Mouse (Mus musculus): ENCODE measurements around the gene Platr17. TPM values are rescaled to one million over a fixed set of nuclear protein-coding genes. Genes with fewer than 3 reads are reported as not detected.

The Platr17 gene
- polyA plus RNA-seq, 1 experiment from 2014 or later, result 0.59 TPM

DNA sequence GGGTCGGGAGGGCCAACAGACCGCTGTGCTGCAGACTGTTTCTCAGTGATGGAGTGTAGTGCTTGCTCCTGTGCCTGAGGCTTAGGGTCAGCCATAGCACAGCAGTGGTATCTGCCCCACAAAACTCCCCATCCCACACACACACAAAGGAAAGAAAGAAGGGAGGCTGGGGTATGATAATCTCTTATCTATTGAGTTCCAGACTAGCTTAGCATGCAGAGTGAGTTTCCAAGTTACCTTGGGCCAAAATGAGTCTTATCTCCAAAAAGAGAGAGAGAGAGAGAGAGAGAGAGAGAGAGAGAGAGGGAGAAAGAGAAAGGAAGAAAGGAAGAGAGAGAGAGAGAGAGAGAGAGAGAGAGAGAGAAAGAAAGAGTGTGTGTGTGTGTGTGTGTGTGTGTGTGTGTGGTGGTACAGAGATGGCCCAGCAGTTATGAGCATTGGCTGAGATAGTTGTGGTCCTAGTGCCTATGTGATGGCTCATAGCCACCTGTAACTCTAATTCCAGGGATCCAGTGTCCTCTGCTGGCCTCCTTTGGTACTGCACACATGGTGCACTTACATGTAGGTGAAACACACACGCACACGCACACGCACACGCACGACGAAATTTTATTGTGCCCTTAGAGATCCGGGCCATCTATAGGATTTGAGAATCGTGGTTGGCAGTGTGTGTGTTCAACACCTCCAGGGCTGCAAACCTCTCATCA is 19.8 kb downstream of the Platr17 start:
- H3K4me1 ChIP-seq (replicated peaks; ENCODE audit: control insufficient read depth, insufficient read depth, low read length), result peaks cover 19% of the 10 kb centered on the region; the same call in 1 of the 2 replicates
- no peaks in the 10 kb centered on the region for H3K9me3 ChIP-seq (ENCODE audit: control insufficient read depth, low read length)
- no peak overlapping the region for H3K4me2 ChIP-seq (replicated peaks)
- DNase-seq (ENCODE audit: low spot score) (no peak), ATAC-seq (ENCODE audit: low FRiP score) (no peak)
- H3K36me3 ChIP-seq (replicated peaks; ENCODE audit: control insufficient read depth, insufficient read depth), result peaks cover 13% of the 10 kb centered on the region
- H3K4me3 ChIP-seq (replicated peaks; ENCODE audit: low read length), result no peak overlapping the region
- 79% methylated on average over 10 of the region's 10 CpGs for WGBS
- H3K27me3 ChIP-seq (ENCODE audit: control insufficient read depth, insufficient read depth, low read length), result no peaks in the 10 kb centered on the region
- H3K9ac ChIP-seq, result no peak overlapping the region
- no peak overlapping the region for H3K27ac ChIP-seq

DNA sequence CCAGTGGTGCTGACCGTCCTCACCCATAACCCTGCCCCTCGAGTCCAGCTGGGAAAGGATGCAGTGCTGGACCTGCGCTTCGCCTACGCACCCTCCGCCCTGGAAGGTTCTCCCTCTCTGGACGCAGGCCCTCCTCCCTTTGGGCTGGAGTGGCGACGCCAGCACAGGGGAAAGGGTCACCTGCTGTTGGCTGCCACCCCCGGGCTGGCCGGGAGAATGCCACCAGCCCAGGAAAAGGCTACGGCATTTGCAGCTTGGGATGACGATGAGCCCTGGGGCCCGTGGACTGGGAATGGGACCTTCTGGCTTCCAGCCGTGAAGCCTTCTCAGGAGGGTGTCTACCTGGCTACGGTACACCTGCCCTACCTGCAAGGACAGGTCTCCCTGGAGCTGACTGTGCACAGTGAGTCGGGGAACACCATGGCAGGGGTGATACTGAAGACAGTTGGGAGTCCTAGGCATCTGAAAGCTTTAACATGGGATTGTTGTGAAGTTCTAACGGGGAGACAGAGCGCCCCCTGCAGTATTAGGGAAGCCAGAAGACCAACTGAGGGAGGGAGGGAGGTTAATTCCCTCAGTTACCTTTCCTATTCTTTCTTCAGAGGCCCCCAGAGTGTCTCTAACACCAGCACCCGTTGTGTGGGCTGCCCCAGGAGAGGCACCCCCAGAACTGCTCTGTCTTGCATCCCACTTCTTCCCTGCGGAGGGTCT is 20.6 kb downstream of the Platr17 start:
- no peak overlapping the region for H3K4me2 ChIP-seq (replicated peaks)
- H3K9me3 ChIP-seq (ENCODE audit: control insufficient read depth, low read length), result no peaks in the 10 kb centered on the region
- peaks cover 13% of the 10 kb centered on the region for H3K36me3 ChIP-seq (replicated peaks; ENCODE audit: control insufficient read depth, insufficient read depth)
- 80% methylated on average over 21 of the region's 21 CpGs for WGBS
- H3K27ac ChIP-seq, result no peak overlapping the region
- ATAC-seq (ENCODE audit: low FRiP score), result no peak
- H3K27me3 ChIP-seq (ENCODE audit: control insufficient read depth, insufficient read depth, low read length), result no peaks in the 10 kb centered on the region
- H3K4me1 ChIP-seq (replicated peaks; ENCODE audit: control insufficient read depth, insufficient read depth, low read length), result peaks cover 12% of the 10 kb centered on the region
- DNase-seq (ENCODE audit: low spot score), result no peak
- H3K9ac ChIP-seq, result no peak overlapping the region
- H3K4me3 ChIP-seq (replicated peaks; ENCODE audit: low read length), result no peak overlapping the region

DNA sequence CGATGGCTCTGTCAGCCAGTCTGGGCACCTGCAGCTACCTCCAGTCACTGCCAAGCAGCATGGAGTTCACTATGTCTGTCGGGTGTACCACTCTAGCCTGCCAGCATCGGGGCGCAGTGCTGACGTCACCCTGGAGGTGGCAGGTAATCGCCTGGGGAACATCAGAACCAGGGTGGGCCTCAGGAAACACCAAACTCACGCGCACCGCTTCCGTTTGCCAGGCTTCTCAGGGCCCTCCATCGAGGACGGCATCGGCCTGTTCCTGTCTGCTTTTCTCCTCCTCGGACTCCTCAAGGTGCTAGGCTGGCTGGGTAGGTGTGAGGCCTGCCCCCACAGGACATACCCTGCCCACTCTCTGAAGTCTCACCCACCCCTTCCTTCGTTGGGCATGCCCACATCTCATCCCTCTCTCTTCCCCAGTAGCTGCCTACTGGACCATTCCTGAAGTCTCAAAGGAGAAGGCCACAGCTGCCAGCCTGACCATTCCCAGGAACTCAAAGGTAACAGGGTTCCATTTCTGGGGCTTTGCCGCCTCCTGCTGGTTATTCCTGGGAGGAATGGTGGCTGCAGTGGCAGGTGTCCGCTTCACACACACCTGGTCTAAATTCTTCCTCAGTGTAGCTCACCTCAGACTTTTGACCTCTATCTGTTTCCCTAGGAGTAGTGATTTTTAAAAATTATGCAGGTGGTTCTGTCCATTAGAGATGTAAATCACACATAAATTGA is 21.4 kb downstream of the Platr17 start:
- DNase-seq (ENCODE audit: low spot score), result no peak
- ATAC-seq (ENCODE audit: low FRiP score), result no peak
- Histone ChIP-seq H3K4me3 (replicated peaks; ENCODE audit: low read length) (no peak overlapping the region), H3K4me2 (replicated peaks) (no peak overlapping the region), H3K36me3 (replicated peaks; ENCODE audit: control insufficient read depth, insufficient read depth) (peaks cover 13% of the 10 kb centered on the region), H3K27me3 (ENCODE audit: control insufficient read depth, insufficient read depth, low read length) (no peaks in the 10 kb centered on the region), H3K27ac (no peak overlapping the region), H3K9me3 (ENCODE audit: control insufficient read depth, low read length) (no peaks in the 10 kb centered on the region), H3K4me1 (replicated peaks; ENCODE audit: control insufficient read depth, insufficient read depth, low read length) (peaks cover 18% of the 10 kb centered on the region), H3K9ac (no peak overlapping the region)
- 73% methylated on average over 17 of the region's 17 CpGs for WGBS

DNA sequence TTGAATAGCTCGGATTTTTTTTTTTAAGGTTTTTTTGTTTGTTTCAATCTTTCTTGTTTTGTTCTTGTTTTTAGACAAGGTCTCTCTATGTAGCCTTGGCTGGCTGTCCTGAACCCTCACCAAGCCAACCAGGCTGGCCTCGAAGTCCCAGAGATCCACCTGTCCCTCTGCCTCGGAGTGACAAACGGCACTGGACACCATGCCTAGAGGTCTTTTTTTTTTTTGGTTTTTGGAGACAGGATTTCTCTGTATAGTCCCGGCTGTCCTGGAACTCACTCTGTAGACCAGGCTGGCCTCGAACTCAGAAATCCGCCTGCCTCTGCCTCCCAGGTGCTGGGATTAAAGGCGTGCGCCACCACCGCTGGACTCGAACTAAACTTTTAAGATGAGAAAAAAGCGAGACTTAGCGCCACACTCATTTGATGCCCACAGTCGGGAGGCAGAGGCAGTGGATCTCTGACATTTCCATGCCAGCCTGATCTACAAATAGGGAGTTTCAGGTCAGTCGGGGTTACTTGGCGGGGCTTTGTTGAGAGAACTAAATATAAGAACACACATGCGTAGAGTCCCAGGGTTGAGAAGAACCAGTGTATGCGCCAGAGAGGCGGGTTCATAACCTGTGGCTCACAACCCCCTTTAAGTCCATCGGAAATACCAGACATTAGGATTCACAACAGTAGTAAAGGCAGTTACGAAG is 23.5 kb downstream of the Platr17 start:
- H3K4me2 ChIP-seq (replicated peaks), result peak overlapping the region; percentile 98
- H3K27me3 ChIP-seq (ENCODE audit: control insufficient read depth, insufficient read depth, low read length), result no peaks in the 10 kb centered on the region
- H3K9ac ChIP-seq, result peak overlapping the region; percentile 88
- 67% methylated on average over 21 of the region's 21 CpGs for WGBS
- peaks cover 20% of the 10 kb centered on the region for H3K4me1 ChIP-seq (replicated peaks; ENCODE audit: control insufficient read depth, insufficient read depth, low read length)
- H3K9me3 ChIP-seq (ENCODE audit: control insufficient read depth, low read length), result no peaks in the 10 kb centered on the region
- H3K27ac ChIP-seq, result no peak overlapping the region
- H3K36me3 ChIP-seq (replicated peaks; ENCODE audit: control insufficient read depth, insufficient read depth), result peaks cover 23% of the 10 kb centered on the region
- DNase-seq (ENCODE audit: low spot score) (no peak), ATAC-seq (ENCODE audit: low FRiP score) (no peak)
- peak overlapping the region; percentile 73 for H3K4me3 ChIP-seq (replicated peaks; ENCODE audit: low read length)

DNA sequence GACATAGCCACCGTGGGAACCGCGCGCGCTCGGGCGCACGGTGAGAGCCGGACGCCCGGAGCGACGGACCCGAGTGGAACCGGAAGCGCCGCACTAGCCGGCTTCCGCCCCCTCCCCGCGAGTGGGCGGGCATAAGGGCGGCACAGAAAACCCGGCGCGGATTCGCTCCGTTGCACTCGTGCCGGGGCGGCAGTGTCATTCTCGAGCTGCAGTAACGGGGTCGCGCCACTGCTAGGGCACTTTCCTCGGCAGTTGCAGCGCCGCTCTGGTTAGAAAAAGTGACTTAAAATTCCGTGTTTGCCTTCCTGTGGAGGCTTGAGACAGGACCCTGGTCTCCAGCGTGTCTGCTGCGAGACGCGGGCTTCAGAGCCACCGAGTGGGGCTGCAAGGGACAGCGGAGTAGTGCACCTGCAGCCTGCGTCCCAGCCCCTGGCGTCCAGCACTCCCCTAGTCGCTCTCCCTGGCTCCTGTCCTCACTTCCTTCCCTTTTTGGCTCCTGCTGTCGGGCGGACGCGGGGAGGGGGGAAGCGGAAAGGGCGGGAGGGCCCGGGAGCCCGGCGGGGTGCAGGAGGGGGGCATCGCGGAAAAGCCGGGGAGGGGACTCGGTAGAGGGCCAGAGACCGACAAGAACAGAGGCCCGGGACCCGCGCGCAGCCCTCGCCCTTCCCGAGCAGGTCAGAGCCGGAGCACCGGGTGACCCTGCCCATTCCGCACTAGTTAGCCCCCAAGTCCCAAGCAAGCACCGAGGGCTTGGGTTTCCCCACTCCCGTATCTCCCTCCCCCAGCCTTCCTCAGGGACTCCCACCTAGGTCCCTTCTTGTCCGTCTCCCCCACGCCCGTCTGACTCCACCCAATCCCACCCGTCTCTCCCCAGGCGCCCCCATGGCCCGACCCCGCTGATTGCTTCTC is 24.7 kb downstream of the Platr17 start, which contains the start of gene Rgl2:
Gene Rgl2 (plus strand): TSS at position 173 of the 909 bp plus-strand sequence.
- H3K4me2 ChIP-seq (replicated peaks), result peak within 1 kb of the TSS; percentile 98
- WGBS, result under 1% methylated on average over 70 of the region's 80 CpGs
- peak; percentile 96 for DNase-seq (ENCODE audit: low spot score)
- H3K9me3 ChIP-seq (ENCODE audit: control insufficient read depth, low read length), result no peaks in the 10 kb centered on the region
- no peaks in the 10 kb centered on the region for H3K27me3 ChIP-seq (ENCODE audit: control insufficient read depth, insufficient read depth, low read length)
- H3K9ac ChIP-seq, result peak within 1 kb of the TSS; percentile 88
- peaks cover 20% of the 10 kb centered on the region for H3K4me1 ChIP-seq (replicated peaks; ENCODE audit: control insufficient read depth, insufficient read depth, low read length)
- peak within 1 kb of the TSS; percentile 73 for H3K4me3 ChIP-seq (replicated peaks; ENCODE audit: low read length)
- peaks cover 33% of the 10 kb centered on the region for H3K36me3 ChIP-seq (replicated peaks; ENCODE audit: control insufficient read depth, insufficient read depth)
- ATAC-seq (ENCODE audit: low FRiP score), result peak; percentile 87
- peak within 1 kb of the TSS; percentile 97 for H3K27ac ChIP-seq

DNA sequence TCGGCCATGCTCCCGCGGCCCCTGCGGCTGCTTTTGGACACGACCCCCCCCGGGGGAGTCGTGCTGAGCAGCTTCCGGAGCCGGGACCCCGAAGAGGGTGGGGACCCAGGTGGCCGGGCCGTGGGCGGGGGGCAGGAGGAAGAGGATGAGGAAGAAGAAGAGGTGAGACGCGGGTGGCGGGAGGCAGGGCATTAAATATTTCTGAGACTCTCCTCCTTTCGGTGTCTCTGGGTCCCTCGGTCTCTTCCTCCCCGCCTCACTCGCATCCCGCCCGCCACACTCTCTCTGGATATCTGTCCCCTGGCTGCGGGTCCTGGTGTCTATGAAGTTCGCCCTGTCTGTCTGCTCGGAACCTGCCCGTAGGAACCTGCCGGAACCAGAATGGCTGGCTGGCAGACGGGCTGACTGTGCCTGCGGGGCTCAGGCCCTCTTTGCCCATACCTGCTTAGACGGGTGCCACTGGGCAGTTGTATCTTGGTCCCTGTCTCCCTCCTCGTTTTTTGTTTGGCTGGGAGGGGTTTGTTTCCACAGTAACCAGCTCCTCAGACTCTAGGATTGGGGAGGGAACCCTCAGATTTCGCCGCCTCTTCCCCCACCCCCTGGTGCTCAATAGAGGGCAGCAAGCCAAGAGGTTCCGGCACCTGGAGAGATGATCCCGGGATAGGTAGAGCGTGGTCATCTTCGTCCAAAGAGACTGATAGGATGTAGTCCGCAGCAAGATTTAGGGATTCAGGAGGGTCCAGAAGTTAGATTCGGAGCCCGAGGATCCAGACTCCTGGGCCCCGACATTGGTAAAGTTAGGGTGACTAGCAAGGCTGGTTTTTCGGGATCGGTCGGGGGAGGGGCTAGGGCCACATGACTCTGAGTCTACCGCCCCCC is 25.6 kb downstream of the Platr17 start:
- Histone ChIP-seq H3K4me3 (replicated peaks; ENCODE audit: low read length) (peak overlapping the region; percentile 73), H3K9me3 (ENCODE audit: control insufficient read depth, low read length) (no peaks in the 10 kb centered on the region), H3K9ac (peak overlapping the region; percentile 88), H3K4me2 (replicated peaks) (peak overlapping the region; percentile 98), H3K36me3 (replicated peaks; ENCODE audit: control insufficient read depth, insufficient read depth) (peaks cover 39% of the 10 kb centered on the region), H3K27ac (peak overlapping the region; percentile 97), H3K4me1 (replicated peaks; ENCODE audit: control insufficient read depth, insufficient read depth, low read length) (peaks cover 20% of the 10 kb centered on the region), H3K27me3 (ENCODE audit: control insufficient read depth, insufficient read depth, low read length) (no peaks in the 10 kb centered on the region)
- under 1% methylated on average over 43 of the region's 45 CpGs for WGBS
- no peak for DNase-seq (ENCODE audit: low spot score)
- ATAC-seq (ENCODE audit: low FRiP score), result no peak

DNA sequence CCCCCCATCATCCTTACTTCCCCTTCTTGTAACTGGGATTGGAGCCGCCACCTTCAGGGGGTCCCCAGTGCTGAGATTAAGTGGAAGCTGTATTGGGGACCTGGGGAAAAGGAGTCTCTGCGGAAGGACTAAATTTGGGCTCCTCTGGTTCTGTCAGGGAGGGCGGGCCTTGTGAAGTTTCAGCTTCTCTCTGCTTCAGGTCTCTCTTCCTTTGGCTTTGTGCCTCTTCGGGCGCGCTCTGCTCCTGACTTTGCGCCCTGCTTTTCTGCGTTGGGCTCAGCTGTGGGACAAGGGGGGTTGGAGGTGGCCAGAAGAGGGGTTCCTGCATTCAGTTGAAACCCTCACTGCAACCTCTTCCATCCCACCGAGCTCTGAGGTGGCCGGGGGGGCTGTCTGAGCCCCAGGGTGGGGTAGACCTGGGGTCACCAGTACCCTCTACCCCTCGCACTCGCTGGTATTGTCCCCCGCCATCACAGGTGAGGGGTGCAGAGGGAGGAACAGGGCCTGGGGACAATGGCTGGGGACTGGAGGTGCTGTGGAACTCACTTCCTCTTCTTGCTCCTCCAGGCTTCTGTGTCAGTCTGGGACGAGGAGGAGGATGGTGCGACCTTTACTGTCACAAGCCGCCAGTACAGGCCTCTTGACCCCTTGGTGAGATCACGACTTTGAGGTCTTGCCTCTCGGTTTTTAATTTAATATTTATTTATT is 26.4 kb downstream of the Platr17 start:
- H3K4me3 ChIP-seq (replicated peaks; ENCODE audit: low read length), result peak overlapping the region; percentile 73
- peaks cover 45% of the 10 kb centered on the region for H3K36me3 ChIP-seq (replicated peaks; ENCODE audit: control insufficient read depth, insufficient read depth)
- H3K27ac ChIP-seq, result no peak overlapping the region
- ATAC-seq (ENCODE audit: low FRiP score), result no peak
- peaks cover 20% of the 10 kb centered on the region for H3K4me1 ChIP-seq (replicated peaks; ENCODE audit: control insufficient read depth, insufficient read depth, low read length)
- peak overlapping the region; percentile 88 for H3K9ac ChIP-seq
- no peaks in the 10 kb centered on the region for H3K9me3 ChIP-seq (ENCODE audit: control insufficient read depth, low read length)
- H3K27me3 ChIP-seq (ENCODE audit: control insufficient read depth, insufficient read depth, low read length), result no peaks in the 10 kb centered on the region
- DNase-seq (ENCODE audit: low spot score), result no peak
- 40% methylated on average over 18 of the region's 18 CpGs for WGBS
- H3K4me2 ChIP-seq (replicated peaks), result peak overlapping the region; percentile 98
